Mouse (Mus musculus) spleen, postnatal 10 days (tissue): ENCODE measurements around the gene Pip4p1.
"Not testable (repeated sequence)": the region's sequence is repeated elsewhere in the genome, so short reads cannot be mapped to it uniquely, and the experiment has no call there.

ENCODE experiments used
- DNase-seq, 2 experiments: peaks; one replicate each; pipeline ENCODE4 v3.0.0; 2021 to 2022; ENCODE audit warnings: low spot score in 2 of 2

Pip4p1 gene

GRCm38 (mm10) chr14:50938940-50939339 lies 8.3 kb upstream of the Pip4p1 start:
- DNase-seq, result no peak

GRCm38 (mm10) chr14:50938119-50938908 lies 7.7 kb upstream of the Pip4p1 start:
- DNase-seq, result no peak

DNA sequence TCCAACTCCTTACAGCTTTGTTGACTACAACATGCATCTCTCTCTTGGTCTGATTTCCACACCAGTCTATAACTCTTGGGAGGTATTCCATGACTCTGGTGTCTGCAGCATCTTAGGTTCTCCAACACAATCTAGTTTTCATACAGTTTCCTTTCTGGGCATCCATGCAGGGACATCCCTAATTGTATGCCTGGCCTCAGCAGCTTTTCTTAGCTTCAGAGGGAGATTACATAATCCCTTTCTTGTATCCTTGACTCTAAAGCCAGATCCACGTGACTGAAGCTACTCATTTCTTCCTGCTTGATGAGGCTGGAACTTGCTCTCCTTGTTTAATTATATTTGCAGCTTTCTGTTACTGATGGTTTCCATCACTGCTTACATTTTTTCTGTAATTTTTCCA lies 6.0 kb upstream of the Pip4p1 start:
- no peak for DNase-seq

DNA sequence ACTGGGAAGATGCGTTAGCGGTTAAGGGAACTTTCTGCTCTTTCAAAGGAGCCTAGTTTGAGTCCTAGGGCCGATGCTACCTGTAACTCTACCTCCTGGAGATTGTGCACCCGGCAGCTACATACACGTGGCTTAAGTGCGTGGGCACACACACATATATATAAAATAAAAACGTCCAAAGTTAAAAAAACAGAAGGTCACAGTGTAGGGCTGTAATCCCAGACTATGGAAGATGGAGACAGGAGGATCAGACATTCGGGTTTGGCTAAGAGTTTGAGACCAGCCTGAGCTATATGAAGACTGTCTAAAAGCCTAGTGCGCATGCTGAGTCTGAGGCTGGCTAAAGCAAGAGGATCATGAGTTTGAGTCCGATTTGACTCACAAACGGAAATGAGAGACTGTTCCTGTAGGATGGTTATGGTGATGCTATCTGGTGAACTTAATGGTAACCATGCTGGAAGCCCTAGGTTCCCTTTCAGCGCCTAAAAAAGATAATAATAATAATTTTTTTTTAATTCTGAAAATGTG lies 901 bp upstream of the Pip4p1 start:
- peak in 1 of 2 experiments; percentile 28 for DNase-seq

DNA sequence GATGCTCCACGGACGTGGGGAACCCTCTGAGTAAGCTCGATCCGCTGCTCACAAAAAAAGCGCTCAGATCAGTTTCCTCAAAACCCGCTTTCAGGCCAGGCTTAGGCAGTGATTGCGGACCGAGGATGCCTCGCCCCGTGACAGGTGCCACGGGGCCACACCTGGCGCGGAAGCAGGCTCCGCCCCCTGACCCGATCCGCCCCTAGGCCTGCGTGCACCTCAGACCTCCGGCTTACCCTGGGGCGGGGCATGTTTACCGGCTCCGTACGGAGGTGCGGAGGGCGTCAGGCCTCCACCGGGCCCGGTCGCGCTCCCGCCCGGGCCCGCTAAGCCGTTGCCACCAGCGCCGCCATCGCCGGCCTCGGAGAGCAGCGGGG lies 291 bp downstream of the Pip4p1 start:
- DNase-seq, result peak in 1 of 2 experiments; percentile 82

GRCm38 (mm10) chr14:50929951-50930350 lies 705 bp downstream of the Pip4p1 start:
- DNase-seq, result no peak

DNA sequence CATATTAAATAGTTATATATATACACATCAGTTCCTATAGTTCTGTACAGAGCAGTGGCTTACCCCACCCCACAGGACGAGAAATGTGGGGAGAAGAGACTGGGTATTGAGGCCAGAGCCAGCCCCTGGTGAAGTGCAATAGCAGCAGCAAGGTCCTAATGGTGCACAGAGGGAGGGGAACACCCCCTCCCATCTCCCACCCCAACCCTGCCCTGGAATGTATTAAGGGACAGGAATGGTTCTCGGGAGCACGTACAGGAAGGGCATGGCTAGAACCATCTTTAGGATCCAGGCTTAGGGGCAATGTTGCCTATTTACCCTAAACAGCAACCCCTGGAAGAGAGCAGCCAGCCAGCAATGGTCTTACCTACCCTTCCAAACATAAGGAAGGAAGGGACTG lies 3.3 kb downstream of the Pip4p1 start:
- no peak for DNase-seq

- DNase-seq, result no peak
These were observed 5.3 kb downstream of the Pip4p1 start for GRCm38 (mm10) chr14:50925111-50925920.

- DNase-seq, result peak; percentile 96 to 97
These were observed 6.2 kb downstream of the Pip4p1 start, which contains the start of the genes Osgep and Apex1 for GRCm38 (mm10) chr14:50924281-50925064. Osgep (minus strand) TSS chr14:50924893. Apex1 (plus strand) TSS chr14:50924968.

GRCm38 (mm10) chr14:50923437-50923836 lies 7.2 kb downstream of the Pip4p1 start:
- DNase-seq, result not testable (repeated sequence)

DNA sequence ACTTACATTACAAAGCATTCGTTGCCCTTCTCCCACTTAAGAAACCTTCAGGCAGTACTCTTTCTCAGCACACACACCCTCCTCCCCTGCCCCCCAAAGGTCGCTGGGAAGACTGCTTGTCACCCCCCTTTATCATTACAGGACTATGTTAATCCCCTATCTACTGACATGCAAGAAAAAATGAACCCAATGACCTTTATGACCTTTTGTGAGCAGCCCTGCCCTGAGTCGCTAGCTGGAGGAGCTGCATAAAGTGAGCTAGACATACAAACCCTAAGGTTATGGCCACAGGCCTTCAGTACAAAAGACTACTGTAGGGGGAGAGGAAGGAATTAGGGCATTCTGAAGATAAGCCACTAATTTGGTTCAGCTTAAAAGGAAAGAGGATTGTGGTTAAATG lies 19.3 kb downstream of the Pip4p1 start:
- DNase-seq, result no peak

DNA sequence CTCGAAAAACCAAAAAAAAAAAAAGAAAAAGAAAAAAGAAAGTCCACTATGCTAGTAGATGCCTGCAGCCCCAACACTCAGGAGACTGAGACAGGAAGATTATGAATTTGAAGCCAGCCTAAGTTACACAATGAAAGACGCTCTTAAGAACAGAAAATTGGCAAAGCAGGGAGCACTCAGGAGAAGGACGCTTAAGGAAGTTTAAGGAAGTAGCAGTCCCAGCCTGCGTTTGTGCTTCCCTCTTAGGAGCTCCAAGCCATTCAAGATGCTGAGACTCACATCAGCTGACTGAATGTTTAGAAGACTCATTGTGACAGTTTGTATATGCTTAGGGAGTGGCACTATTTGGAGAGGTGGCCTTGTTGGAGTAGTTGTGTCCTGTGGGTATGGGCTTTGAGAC lies 22.5 kb downstream of the Pip4p1 start:
- DNase-seq, result no peak

GRCm38 (mm10) chr14:50905327-50905726 lies 25.3 kb downstream of the Pip4p1 start:
- DNase-seq, result not testable (repeated sequence)

DNA sequence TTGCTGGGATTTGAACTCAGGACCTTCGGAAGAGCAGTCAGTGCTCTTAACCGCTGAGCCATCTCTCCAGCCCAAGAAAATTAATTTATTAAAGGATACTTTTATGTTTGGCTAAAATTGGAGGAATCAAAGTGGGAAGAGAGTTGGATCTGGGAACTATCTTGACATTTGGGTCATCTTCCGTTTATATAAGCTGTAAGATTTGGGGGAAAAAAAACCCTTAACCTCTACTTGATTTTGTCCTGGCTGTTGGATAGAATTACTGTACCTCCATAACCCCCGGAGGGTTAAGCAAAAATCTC lies 25.9 kb downstream of the Pip4p1 start:
- DNase-seq, result no peak

DNA sequence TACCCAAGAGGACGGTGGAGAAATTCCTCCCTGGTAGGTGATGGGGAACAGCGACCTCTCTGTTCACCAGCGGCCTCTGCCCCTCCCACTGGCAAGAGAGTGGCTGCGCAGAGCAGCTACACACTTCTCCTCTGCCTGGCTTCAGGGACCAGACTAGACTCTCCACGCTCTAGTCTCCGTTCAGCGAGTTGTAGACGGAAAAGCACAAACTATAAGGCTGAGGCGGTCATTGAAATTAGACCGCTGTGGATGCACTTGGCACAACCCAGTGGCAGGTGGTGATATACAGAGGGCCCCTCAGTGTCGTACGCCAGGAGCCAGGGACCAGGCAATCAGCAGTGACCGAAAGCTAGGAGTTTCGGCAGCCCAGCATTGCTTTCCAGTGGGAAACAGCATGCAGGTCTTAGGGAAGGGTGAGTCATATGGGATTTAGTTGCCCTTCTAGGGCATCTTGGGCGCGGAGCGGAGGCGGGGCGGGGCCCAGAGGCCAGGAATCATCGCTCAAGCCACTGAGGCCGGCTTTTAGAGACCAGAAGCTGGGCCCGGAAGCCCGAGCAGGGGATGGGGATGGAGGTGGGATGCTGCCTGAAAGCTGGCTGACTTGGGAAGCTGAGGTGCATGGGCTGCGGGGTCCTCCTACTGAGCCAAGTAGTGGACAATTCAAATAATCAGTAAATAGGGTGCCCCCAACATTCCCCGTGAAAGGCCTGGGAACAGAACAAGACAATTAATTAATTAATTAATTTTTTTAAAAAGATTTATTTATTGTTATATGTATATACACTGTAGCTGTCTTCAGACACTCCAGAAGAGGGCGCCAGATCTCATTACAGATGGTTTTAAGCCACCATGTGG lies 26.5 kb downstream of the Pip4p1 start:
- DNase-seq, result peak in 1 of 2 experiments; percentile 34

GRCm38 (mm10) chr14:50897992-50898391 lies 32.7 kb downstream of the Pip4p1 start:
- not testable (repeated sequence) for DNase-seq

DNA sequence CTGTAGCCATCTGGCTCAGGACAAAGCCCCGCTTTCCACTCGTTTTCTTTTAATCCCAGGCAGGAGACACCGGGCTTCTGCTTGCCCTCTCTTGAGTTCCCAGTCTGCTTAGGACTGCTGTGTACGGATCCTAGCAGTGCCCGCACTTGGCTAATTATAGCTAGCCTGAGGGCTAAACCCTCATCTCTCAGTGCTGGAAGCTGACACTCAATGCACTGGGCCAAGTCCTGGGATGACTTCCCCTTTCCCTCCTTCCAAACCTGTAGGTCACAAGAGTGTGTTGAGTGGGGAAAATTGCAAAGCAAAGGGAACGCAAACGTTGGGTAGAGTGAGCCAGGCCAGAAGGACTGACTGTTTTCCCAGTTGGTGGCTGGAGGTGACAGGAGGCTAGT lies 33.3 kb downstream of the Pip4p1 start, which contains the start of gene Klhl33:
Gene Klhl33, minus strand, starts transcription at position 134 of the 392 bp plus-strand sequence.
- DNase-seq, result no peak

DNA sequence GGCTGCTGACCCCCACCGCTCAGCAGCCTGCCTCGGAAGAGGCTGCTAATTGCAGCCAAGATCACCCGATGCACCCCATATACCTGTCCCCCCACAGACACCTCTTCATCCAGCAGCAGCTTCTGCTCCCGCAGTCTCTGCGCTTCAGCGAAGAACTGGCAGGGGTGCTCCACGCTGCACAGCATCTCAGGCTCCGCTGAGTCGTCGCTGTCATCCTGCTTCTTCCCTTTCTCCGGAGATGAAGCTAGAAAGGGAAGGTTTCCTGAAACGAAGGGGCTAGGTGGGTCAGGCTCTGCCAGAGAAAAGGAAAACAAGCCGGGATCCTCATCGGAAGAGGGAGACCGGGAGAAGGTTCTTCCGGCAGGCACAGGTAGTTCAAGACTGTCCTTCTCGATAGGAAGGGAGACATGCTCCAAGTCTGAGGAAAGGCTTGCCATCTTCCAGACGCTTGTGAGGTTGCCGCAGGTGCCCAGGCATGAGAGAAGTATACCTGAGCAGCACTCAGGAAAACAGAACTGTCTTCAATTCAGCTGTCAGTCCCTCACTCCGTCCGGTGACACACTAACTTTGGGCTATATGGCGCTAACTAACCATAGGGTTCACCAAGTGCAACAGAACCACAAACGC lies 33.8 kb downstream of the Pip4p1 start:
- no peak for DNase-seq

DNA sequence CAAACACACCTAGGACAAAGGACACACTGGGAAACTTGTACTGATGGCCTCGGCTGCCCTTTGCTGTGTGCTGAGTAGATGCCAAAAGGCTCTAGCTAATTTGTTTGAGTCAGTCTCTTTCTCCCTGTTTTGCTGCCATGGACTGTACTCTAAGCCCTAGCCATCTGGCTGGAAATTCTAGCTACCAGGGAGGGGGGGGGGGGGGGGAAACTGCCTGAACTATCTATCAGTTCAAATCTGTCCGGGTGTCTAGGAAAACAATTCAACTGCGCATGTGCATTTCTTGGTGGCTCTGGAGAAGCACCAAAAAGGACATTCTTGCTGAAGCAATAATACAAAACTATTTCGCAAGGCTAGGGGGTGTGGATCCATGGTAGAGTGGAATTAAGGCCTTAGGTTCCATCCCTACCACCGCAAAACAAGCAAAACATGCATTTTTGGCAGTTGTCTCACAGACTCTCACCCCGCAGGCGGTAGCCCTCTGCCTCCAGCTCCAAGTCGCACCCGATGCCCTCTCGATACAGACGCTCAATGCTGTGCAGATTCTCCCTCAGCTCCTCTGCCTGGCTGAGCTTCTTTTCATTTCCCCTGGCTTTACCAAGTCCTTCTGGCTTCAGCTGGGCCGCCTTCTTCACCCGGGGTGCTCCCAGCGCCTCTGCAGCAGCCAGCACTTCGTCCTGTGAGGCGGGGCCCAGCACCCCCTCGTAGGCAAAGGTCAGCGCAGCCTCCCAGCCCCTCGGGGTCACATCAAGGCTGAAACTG lies 34.5 kb downstream of the Pip4p1 start:
- no peak for DNase-seq

GRCm38 (mm10) chr14:50895407-50895806 lies 35.2 kb downstream of the Pip4p1 start:
- DNase-seq, result no peak
